ENCODE assay signal across 8 mouse cellular contexts in genomic region chr15:60760015-60760437, GRCm38 (mm10).
A peak's percentile ranks its signal among the peaks of the same experiment; 100 is the strongest.
DNase-seq lines count a peak whose midpoint lies in the region; ATAC-seq lines count a peak whose summit lies in the region.

No protein-coding gene starts in this region.

- no peak overlapping the region for H3K4me3 ChIP-seq in liver, embryonic 11.5 days (ENCODE audit: low read depth, low read length)
- no peak overlapping the region for H3K4me3 ChIP-seq in neural tube, embryonic 14.5 days (ENCODE audit: low read depth, low read length)

- no peaks in the 10 kb centered on the region for H3K4me1 ChIP-seq in liver, embryonic 11.5 days (replicated peaks; ENCODE audit: control insufficient read depth, insufficient read depth, low read length)
- no peaks in the 10 kb centered on the region for H3K4me1 ChIP-seq in neural tube, embryonic 14.5 days (ENCODE audit: control insufficient read depth, insufficient read depth, low read length)

- H3K9me3 ChIP-seq in liver, embryonic 11.5 days (ENCODE audit: control insufficient read depth, low read length), result no peaks in the 10 kb centered on the region
- H3K9me3 ChIP-seq in neural tube, embryonic 14.5 days (ENCODE audit: control insufficient read depth, low read length), result no peaks in the 10 kb centered on the region

- no peaks in the 10 kb centered on the region for H3K36me3 ChIP-seq in liver, embryonic 11.5 days (ENCODE audit: control insufficient read depth, insufficient read depth, low read length)
- no peaks in the 10 kb centered on the region for H3K36me3 ChIP-seq in neural tube, embryonic 14.5 days (ENCODE audit: control insufficient read depth, insufficient read depth, low read length)

- no peak overlapping the region for H3K4me2 ChIP-seq in liver, embryonic 11.5 days
- H3K4me2 ChIP-seq in neural tube, embryonic 14.5 days (ENCODE audit: low read depth, low read length), result no peak overlapping the region

- no peak overlapping the region for H3K9ac ChIP-seq in liver, embryonic 11.5 days (ENCODE audit: low read depth, low read length)
- no peak overlapping the region for H3K9ac ChIP-seq in neural tube, embryonic 14.5 days (replicated peaks; ENCODE audit: low read depth, low read length)

- DNase-seq in 416B (ENCODE audit: low read depth) (peak; percentile 20), R1 (ENCODE audit: low read depth, low spot score) (peak; percentile 54)
- DNase-seq in cerebellum, postnatal 4 days (ENCODE audit: low spot score in 2 of 2), result peak; percentile 34 to 76
- peak; percentile 87 for DNase-seq in heart, adult 11 months
- peak; percentile 59 for DNase-seq in kidney, adult 11 months
- peak; percentile 51 for DNase-seq in liver, embryonic 11.5 days (ENCODE audit: low spot score)
- DNase-seq in urinary bladder, adult 2 months (ENCODE audit: low spot score), result peak; percentile 37

- H3K27me3 ChIP-seq in liver, embryonic 11.5 days (replicated peaks; ENCODE audit: control insufficient read depth, insufficient read depth, low read length), result no peaks in the 10 kb centered on the region
- H3K27me3 ChIP-seq in neural tube, embryonic 14.5 days (ENCODE audit: control insufficient read depth, insufficient read depth, low read length), result no peaks in the 10 kb centered on the region

- peak; percentile 34; the same call in 1 of the 2 replicates for ATAC-seq in liver, embryonic 11.5 days (replicated peaks; ENCODE audit: low FRiP score)
- peak; percentile 72; the same call in 1 of the 2 replicates for ATAC-seq in neural tube, embryonic 14.5 days (ENCODE audit: low read depth)

- H3K27ac ChIP-seq in liver, embryonic 11.5 days (ENCODE audit: low read depth, low read length), result no peak overlapping the region
- no peak overlapping the region for H3K27ac ChIP-seq in neural tube, embryonic 14.5 days (ENCODE audit: low read depth, low read length)

- WGBS in liver, embryonic 11.5 days, result 28% methylated on average over 6 of the region's 6 CpGs
- 30% methylated on average over 6 of the region's 6 CpGs for WGBS in neural tube, embryonic 14.5 days

Comparison
In these comparisons a context has a peak if more than half of its experiments do, and no peak if none do; other contexts are left out.
1. DNase-seq: peak in every context shown above with its lines; median percentile 87 in heart, adult 11 months; 59 in kidney, adult 11 months; 55 in cerebellum, postnatal 4 days; 54 in R1; 51 in liver, embryonic 11.5 days; 37 in urinary bladder, adult 2 months; 20 in 416B.